Mouse (Mus musculus): ENCODE measurements around the gene H2-Ab1. TPM values are rescaled to one million over a fixed set of nuclear protein-coding genes. Genes with fewer than 3 reads are reported as not detected.
"Not testable (repeated sequence)": the region's sequence is repeated elsewhere in the genome, so short reads cannot be mapped to it uniquely, and the experiment has no call there.

H2-Ab1 gene
- polyA plus RNA-seq, 1 experiment from 2014 or later, result 1.6 TPM

GRCm38 (mm10) chr17:34219801-34220200 lies 37.7 kb upstream of the H2-Ab1 start:
- H3K4me1 ChIP-seq (replicated peaks); H3K4me3 ChIP-seq; H3K4me2 ChIP-seq; H3K27me3 ChIP-seq; H3K9me3 ChIP-seq; ATAC-seq (ENCODE audit: low FRiP score, low read depth); H3K9ac ChIP-seq; H3K27ac ChIP-seq (replicated peaks); H3K36me3 ChIP-seq: not testable (repeated sequence)
- WGBS, result 95% methylated on average over 3 of the region's 7 CpGs

GRCm38 (mm10) chr17:34220401-34220800 lies 37.1 kb upstream of the H2-Ab1 start:
- not testable (repeated sequence) for H3K4me1 ChIP-seq (replicated peaks); H3K9ac ChIP-seq; H3K27me3 ChIP-seq; H3K36me3 ChIP-seq; ATAC-seq (ENCODE audit: low FRiP score, low read depth); H3K4me3 ChIP-seq; H3K9me3 ChIP-seq; H3K27ac ChIP-seq (replicated peaks); H3K4me2 ChIP-seq
- WGBS, result 94% methylated on average over 5 of the region's 16 CpGs

DNA sequence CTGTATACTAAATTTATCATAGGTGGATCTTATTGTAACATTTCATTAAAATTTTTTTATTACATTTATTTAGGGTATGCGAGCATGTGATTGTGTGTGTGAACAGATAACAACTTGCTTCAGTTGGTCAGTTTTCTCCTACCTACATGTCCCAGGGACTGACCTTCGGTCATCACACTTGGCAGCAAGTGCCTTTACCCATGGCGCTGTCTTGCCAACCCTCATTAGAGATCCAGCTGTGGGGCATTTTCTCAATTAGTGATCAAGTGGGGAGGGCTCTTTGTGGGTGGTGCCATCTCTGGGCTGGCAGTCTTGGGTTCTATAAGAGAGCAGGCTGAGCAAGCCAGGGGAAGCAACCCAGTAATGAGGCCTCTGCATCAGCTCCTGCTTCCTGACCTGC lies 32.7 kb upstream of the H2-Ab1 start:
- no peak for ATAC-seq (ENCODE audit: low FRiP score, low read depth)
- no peak overlapping the region for H3K27ac ChIP-seq (replicated peaks)
- WGBS, result 96% methylated on average over 3 of the region's 3 CpGs

DNA sequence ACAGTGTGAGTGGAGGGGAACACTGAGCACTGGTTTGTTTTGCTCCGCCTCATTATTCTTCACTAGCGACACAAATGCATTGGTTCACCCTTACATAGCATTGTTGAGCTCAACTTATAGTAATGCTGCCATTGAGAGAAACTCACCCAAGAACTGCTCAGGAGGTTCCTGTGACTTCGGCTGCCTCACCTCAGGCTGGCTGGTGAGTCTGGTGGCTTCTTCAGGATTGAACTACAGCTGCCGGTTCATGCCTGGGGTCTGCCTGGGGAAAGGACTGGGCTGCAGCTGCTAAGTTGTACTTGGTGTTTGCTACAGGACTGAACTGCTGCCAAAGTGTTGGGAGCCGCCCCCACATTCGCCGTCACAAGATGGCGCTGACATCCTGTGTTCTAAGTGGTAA lies 32.1 kb upstream of the H2-Ab1 start:
- H3K9ac ChIP-seq, result no peak overlapping the region
- 95% methylated on average over 8 of the region's 8 CpGs for WGBS
- H3K4me2 ChIP-seq, result no peak overlapping the region
- no peak overlapping the region for H3K27ac ChIP-seq (replicated peaks)
- H3K4me1 ChIP-seq (replicated peaks), result no peaks in the 10 kb centered on the region
- H3K36me3 ChIP-seq, result no peaks in the 10 kb centered on the region
- H3K27me3 ChIP-seq, result no peaks in the 10 kb centered on the region
- ATAC-seq (ENCODE audit: low FRiP score, low read depth), result no peak
- no peaks in the 10 kb centered on the region for H3K9me3 ChIP-seq
- H3K4me3 ChIP-seq, result no peak overlapping the region

More for the DNA sequence above, 32.7 kb upstream of the H2-Ab1 start:
- H3K4me1 ChIP-seq (replicated peaks), result no peaks in the 10 kb centered on the region
- no peaks in the 10 kb centered on the region for H3K27me3 ChIP-seq
- no peak overlapping the region for H3K4me3 ChIP-seq
- H3K9me3 ChIP-seq, result no peaks in the 10 kb centered on the region
- H3K4me2 ChIP-seq, result no peak overlapping the region
- H3K36me3 ChIP-seq, result no peaks in the 10 kb centered on the region
- no peak overlapping the region for H3K9ac ChIP-seq

DNA sequence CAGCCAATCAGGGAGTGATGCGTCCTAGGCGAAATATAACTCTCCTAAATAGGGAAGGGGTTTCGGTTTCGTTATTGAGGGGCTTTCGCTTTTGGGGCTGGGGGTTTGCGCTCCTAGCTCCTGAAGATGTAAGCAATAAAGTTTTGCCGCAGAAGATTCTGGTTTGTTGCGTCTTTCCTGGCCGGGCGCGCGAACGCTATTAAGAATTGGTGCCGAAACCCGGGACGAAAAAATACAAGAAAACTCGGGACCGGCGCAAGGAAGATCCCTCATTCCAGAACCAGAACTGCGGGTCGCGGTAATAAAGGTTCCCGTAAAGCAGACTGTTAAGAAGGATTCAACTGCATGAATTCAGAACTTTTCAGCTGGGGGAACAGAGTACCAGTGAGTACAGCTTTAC lies 31.6 kb upstream of the H2-Ab1 start:
- 97% methylated on average over 14 of the region's 23 CpGs for WGBS
- not testable (repeated sequence) for H3K9ac ChIP-seq; H3K27ac ChIP-seq (replicated peaks); ATAC-seq (ENCODE audit: low FRiP score, low read depth); H3K36me3 ChIP-seq; H3K27me3 ChIP-seq; H3K9me3 ChIP-seq; H3K4me1 ChIP-seq (replicated peaks); H3K4me2 ChIP-seq; H3K4me3 ChIP-seq

DNA sequence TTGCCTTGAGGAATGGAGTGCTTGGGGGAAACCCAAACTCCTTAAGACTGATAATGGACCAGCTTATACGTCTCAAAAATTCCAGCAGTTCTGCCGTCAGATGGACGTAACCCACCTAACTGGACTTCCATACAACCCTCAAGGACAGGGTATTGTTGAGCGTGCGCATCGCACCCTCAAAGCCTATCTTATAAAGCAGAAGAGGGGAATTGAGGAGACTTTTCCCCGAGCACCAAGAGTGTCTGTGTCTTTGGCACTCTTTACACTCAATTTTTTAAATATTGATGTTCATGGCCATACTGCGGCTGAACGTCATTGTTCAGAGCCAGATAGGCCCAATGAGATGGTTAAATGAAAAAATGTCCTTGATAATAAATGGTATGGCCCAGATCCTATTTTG lies 26.5 kb upstream of the H2-Ab1 start:
- WGBS, result 97% methylated on average over 9 of the region's 9 CpGs
- not testable (repeated sequence) for H3K4me1 ChIP-seq (replicated peaks); ATAC-seq (ENCODE audit: low FRiP score, low read depth); H3K27ac ChIP-seq (replicated peaks); H3K9me3 ChIP-seq; H3K27me3 ChIP-seq; H3K4me3 ChIP-seq; H3K36me3 ChIP-seq; H3K4me2 ChIP-seq; H3K9ac ChIP-seq

DNA sequence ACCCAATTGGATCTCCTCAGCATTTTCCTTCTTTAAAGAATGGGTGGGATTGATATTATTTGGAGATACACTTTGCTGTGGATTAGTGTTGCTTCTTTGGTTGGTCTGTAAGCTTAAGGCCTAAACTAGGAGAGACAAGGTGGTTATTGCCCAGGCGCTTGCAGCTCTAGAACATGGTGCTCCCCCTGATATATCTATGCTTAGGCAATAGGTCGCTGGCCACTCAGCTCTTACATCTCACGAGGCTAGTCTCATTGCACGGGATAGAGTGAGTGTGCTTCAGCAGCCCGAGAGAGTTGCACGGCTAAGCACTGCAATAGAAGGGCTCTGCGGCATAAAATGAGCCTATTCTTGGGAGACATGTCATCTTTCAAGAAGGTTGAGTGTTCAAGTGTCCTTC lies 25.5 kb upstream of the H2-Ab1 start:
- not testable (repeated sequence) for H3K27ac ChIP-seq (replicated peaks); H3K27me3 ChIP-seq; H3K36me3 ChIP-seq; H3K9me3 ChIP-seq; H3K9ac ChIP-seq; ATAC-seq (ENCODE audit: low FRiP score, low read depth); H3K4me1 ChIP-seq (replicated peaks); H3K4me3 ChIP-seq; H3K4me2 ChIP-seq
- 87% methylated on average over 6 of the region's 7 CpGs for WGBS

- WGBS, result 36% methylated on average over 9 of the region's 9 CpGs
- Histone ChIP-seq H3K9ac (no peak overlapping the region), H3K4me3 (no peak overlapping the region), H3K4me1 (replicated peaks) (no peaks in the 10 kb centered on the region), H3K27me3 (no peaks in the 10 kb centered on the region), H3K36me3 (no peaks in the 10 kb centered on the region), H3K4me2 (no peak overlapping the region), H3K9me3 (no peaks in the 10 kb centered on the region), H3K27ac (replicated peaks) (no peak overlapping the region)
- peak; percentile 54; the same call in 1 of the 2 replicates for ATAC-seq (ENCODE audit: low FRiP score, low read depth)
Measured at GRCm38 (mm10) chr17:34234926-34235325, 22.6 kb upstream of the H2-Ab1 start.

DNA sequence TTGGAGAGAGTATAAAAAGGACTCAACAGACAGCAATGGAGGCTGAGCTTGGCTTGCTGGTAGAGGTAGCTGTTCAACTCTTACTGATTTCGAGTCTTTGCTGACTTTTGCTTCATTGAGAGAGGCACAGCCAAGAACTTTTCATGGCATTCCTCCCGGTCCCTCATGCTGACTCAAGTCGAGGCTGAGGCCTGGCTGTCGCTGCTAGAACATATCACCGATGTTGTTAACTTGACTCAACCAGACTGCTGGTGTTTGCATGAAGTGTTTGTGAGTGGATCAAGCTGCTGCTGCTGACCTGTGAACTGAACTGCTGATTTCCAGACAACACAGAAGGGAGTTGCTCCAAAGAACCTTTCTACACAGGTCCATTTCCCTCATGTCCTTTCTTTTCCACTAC lies 20.8 kb upstream of the H2-Ab1 start:
- 0 out of 2 replicates have a peak, but pooled peaks cover 2% of the 10 kb centered on the region for H3K9me3 ChIP-seq
- ATAC-seq (ENCODE audit: low FRiP score, low read depth), result no peak
- no peaks in the 10 kb centered on the region for H3K27me3 ChIP-seq
- WGBS, result 91% methylated on average over 5 of the region's 5 CpGs
- no peaks in the 10 kb centered on the region for H3K4me1 ChIP-seq (replicated peaks)
- no peak overlapping the region for H3K27ac ChIP-seq (replicated peaks)
- H3K4me2 ChIP-seq, result no peak overlapping the region
- H3K36me3 ChIP-seq, result no peaks in the 10 kb centered on the region
- no peak overlapping the region for H3K9ac ChIP-seq
- no peak overlapping the region for H3K4me3 ChIP-seq

- H3K4me1 ChIP-seq (replicated peaks), result no peaks in the 10 kb centered on the region
- no peak overlapping the region for H3K4me3 ChIP-seq
- no peak overlapping the region for H3K27ac ChIP-seq (replicated peaks)
- 0 out of 2 replicates have a peak, but pooled peaks cover 2% of the 10 kb centered on the region for H3K9me3 ChIP-seq
- H3K9ac ChIP-seq, result no peak overlapping the region
- 80% methylated on average over 3 of the region's 3 CpGs for WGBS
- H3K4me2 ChIP-seq, result no peak overlapping the region
- no peaks in the 10 kb centered on the region for H3K36me3 ChIP-seq
- no peaks in the 10 kb centered on the region for H3K27me3 ChIP-seq
- ATAC-seq (ENCODE audit: low FRiP score, low read depth), result no peak
Measured at GRCm38 (mm10) chr17:34237741-34238140, 19.7 kb upstream of the H2-Ab1 start.

- Histone ChIP-seq H3K4me2 (no peak within 1 kb of the TSS), H3K27ac (replicated peaks) (no peak within 1 kb of the TSS), H3K9me3 (0 out of 2 replicates have a peak, but pooled peaks cover 2% of the 10 kb centered on the region), H3K4me3 (no peak within 1 kb of the TSS), H3K9ac (no peak within 1 kb of the TSS), H3K36me3 (no peaks in the 10 kb centered on the region), H3K27me3 (no peaks in the 10 kb centered on the region), H3K4me1 (replicated peaks) (no peaks in the 10 kb centered on the region)
- no peak for ATAC-seq (ENCODE audit: low FRiP score, low read depth)
- WGBS, result 66% methylated on average over 3 of the region's 3 CpGs
Measured at GRCm38 (mm10) chr17:34238706-34239105, 18.8 kb upstream of the H2-Ab1 start, which contains the start of gene H2-Ob. TSS of gene H2-Ob (plus strand) at chr17:34238903.

DNA sequence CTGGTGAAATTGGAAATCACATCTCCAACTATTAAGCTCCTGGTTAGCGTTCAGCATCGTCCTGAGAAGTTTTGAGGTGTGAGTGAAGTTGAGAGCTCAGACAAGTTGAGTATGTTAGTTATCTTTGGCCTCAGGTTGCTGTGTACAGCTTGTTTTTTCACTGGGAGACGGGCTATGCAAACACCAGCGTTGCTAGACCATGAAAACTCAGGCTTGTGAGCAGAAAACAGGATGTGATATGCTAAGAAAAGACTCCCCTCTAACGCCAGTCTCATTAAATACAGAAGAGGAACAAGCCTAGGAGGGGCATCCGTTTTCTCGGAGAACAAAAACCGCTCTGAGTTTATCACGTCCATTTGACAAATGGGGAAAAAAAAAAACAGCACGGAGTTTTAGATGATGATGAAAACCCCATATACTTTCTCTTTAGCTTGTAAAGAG lies 17.9 kb upstream of the H2-Ab1 start:
- Histone ChIP-seq H3K4me1 (replicated peaks) (no peaks in the 10 kb centered on the region), H3K36me3 (no peaks in the 10 kb centered on the region), H3K27ac (replicated peaks) (no peak overlapping the region), H3K27me3 (no peaks in the 10 kb centered on the region), H3K9me3 (0 out of 2 replicates have a peak, but pooled peaks cover 2% of the 10 kb centered on the region), H3K4me3 (no peak overlapping the region), H3K4me2 (no peak overlapping the region), H3K9ac (no peak overlapping the region)
- no peak for ATAC-seq (ENCODE audit: low FRiP score, low read depth)
- 73% methylated on average over 10 of the region's 10 CpGs for WGBS

GRCm38 (mm10) chr17:34240366-34240765 lies 17.1 kb upstream of the H2-Ab1 start:
- WGBS, result 80% methylated on average over 3 of the region's 3 CpGs
- H3K27me3 ChIP-seq, result no peaks in the 10 kb centered on the region
- ATAC-seq (ENCODE audit: low FRiP score, low read depth), result no peak

More at GRCm38 (mm10) chr17:34240366-34240765, 17.1 kb upstream of the H2-Ab1 start:
- Histone ChIP-seq H3K27ac (replicated peaks) (no peak overlapping the region), H3K4me1 (replicated peaks) (no peaks in the 10 kb centered on the region), H3K4me3 (no peak overlapping the region), H3K9me3 (0 out of 2 replicates have a peak, but pooled peaks cover 2% of the 10 kb centered on the region), H3K9ac (no peak overlapping the region), H3K4me2 (no peak overlapping the region), H3K36me3 (no peaks in the 10 kb centered on the region)
